Mouse (Mus musculus) forebrain, embryonic 13.5 days (tissue): ENCODE measurements at regions not wholly inside any gene's neighbourhood (a gene's known extent, or its start where the extent isn't known, plus 50 kb on each side); places are given as distances from the start of the nearest gene placed in this dataset.

ENCODE experiments used
- ATAC-seq: fragments of 200-750 bp; cut with Nextera tagmentation; 2 replicates; pipeline ENCODE4 v1.8.0; 2017
- H3K27ac ChIP-seq: fragments of 300-500 bp; sonication (generic); 2 replicates; pipeline ENCODE4 v1.5.1; 2015; ENCODE audit warnings: inconsistent platforms, mild to moderate bottlenecking, moderate library complexity
- H3K27me3 ChIP-seq: fragments of 300-500 bp; sonication (generic); 2 replicates; pipeline ENCODE4 v1.6.1; 2015; ENCODE audit warnings: mild to moderate bottlenecking, inconsistent platforms
- H3K36me3 ChIP-seq: fragments of 300-500 bp; sonication (generic); 2 replicates; pipeline ENCODE4 v1.6.1; 2015; ENCODE audit warnings: mild to moderate bottlenecking, inconsistent platforms; ENCODE audit not compliant: poor library complexity, severe bottlenecking
- H3K4me1 ChIP-seq: fragments of 300-500 bp; sonication (generic); 2 replicates; pipeline ENCODE4 v1.6.1; 2015; ENCODE audit warnings: inconsistent platforms
- H3K4me2 ChIP-seq: fragments of 300-500 bp; sonication (generic); 2 replicates; pipeline ENCODE4 v1.6.1; 2015; ENCODE audit warnings: inconsistent platforms, mild to moderate bottlenecking, moderate library complexity
- H3K4me3 ChIP-seq: fragments of 300-500 bp; sonication (generic); 2 replicates; pipeline ENCODE4 v1.5.1; 2015; ENCODE audit warnings: mild to moderate bottlenecking, inconsistent platforms
- H3K9ac ChIP-seq: fragments of 300-500 bp; sonication (generic); 2 replicates; pipeline ENCODE4 v1.6.1; 2015; ENCODE audit warnings: mild to moderate bottlenecking, inconsistent platforms
- H3K9me3 ChIP-seq: fragments of 300-500 bp; sonication (generic); replicated peaks from 2 replicates; pipeline ENCODE4 v1.6.1; 2016; ENCODE audit warnings: inconsistent platforms
- WGBS: fragments of 180-500 bp; shearing (Covaris S2); methylation state at CpG from one replicate; pipeline ENCODE4 v1.1.7; 2015; 5-methylcytosine and 5-hydroxymethylcytosine counted together

DNA sequence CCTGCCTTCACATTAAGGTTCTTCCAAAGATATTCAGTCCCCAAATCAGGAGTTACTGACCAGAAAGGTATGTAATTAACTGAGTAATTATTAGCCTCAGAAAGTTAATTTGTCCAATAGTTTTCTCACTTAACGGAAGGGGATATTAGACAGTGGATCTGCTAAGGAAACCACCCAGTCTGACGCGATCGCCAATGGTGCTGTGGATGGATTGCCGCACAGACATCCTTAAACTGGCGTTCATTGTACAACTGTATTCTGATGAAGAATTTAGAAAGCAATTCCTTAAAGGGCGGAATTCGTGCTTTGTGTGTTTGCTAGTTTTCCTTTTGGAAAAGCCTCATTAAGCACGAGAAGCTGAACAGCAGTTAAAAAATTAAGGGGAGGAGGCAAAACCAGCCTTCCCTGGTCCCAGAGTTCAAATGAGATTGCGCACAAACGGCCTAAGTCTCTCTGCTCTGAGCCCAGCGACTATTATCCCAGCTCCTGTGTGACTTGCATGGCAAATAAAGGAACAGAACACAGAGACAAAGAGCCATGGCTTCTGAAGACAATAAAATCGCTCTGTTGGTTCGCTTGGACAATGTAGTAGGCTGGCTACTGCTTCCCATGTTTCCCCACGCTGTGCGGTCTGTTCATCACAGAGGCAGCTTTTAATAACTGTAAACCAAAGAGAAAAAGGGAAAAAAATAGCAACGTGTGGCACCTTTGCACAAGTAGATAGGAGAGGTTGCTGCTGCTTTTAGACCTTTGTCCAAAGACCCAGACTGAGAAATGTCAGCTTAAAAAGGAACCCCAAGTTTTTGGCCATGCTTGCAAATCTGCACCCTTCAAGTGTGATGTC is 83.1 kb downstream of the S1pr1 start:
- ATAC-seq, result peak; percentile 84
- Histone ChIP-seq H3K27ac (peak overlapping the region; percentile 37), H3K4me3 (peak overlapping the region; percentile 12; the same call in 1 of the 2 replicates), H3K4me1 (peaks cover 15% of the 10 kb centered on the region), H3K4me2 (peak overlapping the region; percentile 36), H3K9ac (0 out of 2 replicates have a peak overlapping the region, but pooled peaks have one; percentile 2), H3K36me3 (no peaks in the 10 kb centered on the region), H3K27me3 (peaks cover 4% of the 10 kb centered on the region), H3K9me3 (no peaks in the 10 kb centered on the region)
- WGBS, result 21% methylated on average over 17 of the region's 17 CpGs

DNA sequence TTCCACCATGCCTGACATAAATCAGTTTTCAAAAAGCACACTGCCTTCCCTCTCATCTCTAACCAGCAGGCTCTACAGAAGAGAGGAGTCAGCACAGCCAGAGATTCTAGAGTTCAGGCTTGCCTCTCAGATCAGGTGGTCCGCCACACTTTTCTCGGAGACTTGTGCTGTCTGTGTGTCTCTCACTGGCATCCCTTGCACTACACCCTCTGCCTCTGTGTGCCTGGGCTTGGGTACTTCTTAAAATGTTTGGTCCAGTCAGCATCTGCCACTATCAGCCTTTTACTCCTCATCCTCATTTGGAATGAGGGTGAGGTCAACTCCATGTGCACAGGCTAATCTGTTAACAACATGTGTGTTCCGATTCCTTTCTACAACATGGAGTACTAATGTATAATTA is 92.0 kb downstream of the S1pr1 start:
- no peaks in the 10 kb centered on the region for H3K36me3 ChIP-seq
- H3K4me3 ChIP-seq, result no peak overlapping the region
- H3K4me2 ChIP-seq, result no peak overlapping the region
- H3K9ac ChIP-seq, result no peak overlapping the region
- H3K27me3 ChIP-seq, result peaks cover 11% of the 10 kb centered on the region
- WGBS, result 94% methylated on average over 3 of the region's 3 CpGs
- H3K4me1 ChIP-seq, result peaks cover 10% of the 10 kb centered on the region; the same call in 1 of the 2 replicates
- H3K9me3 ChIP-seq, result no peaks in the 10 kb centered on the region
- ATAC-seq, result no peak
- no peak overlapping the region for H3K27ac ChIP-seq

- H3K4me2 ChIP-seq, result no peak overlapping the region
- H3K9ac ChIP-seq, result no peak overlapping the region
- no peak for ATAC-seq
- H3K9me3 ChIP-seq, result no peaks in the 10 kb centered on the region
- 85% methylated on average over 2 of the region's 2 CpGs for WGBS
- no peak overlapping the region for H3K27ac ChIP-seq
- H3K4me3 ChIP-seq, result no peak overlapping the region
- peaks cover 11% of the 10 kb centered on the region for H3K27me3 ChIP-seq
- H3K4me1 ChIP-seq, result peaks cover 10% of the 10 kb centered on the region; the same call in 1 of the 2 replicates
- H3K36me3 ChIP-seq, result no peaks in the 10 kb centered on the region
These were observed 92.6 kb downstream of the S1pr1 start for GRCm38 (mm10) chr3:115622300-115622699.

DNA sequence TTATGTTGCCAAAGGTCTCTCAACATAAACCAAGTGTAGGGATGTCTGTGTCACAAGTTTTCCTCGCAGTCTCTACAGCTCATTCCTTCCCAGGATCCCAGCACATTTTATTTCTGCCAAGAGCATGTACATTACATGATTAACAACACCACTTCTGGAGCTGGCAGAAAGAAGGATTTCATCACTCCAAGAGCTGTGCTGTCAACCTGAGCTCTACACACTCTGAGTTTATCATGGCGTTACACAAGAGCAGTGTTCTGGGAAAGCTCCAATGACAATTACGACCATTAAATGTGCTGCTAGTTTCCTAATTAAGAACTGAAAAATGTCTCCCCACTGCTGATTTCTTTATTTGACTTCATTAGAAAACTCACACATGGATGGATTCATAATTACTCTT is 94.9 kb downstream of the S1pr1 start:
- Histone ChIP-seq H3K4me3 (no peak overlapping the region), H3K4me1 (peaks cover 10% of the 10 kb centered on the region; the same call in 1 of the 2 replicates), H3K27me3 (no peaks in the 10 kb centered on the region), H3K36me3 (no peaks in the 10 kb centered on the region), H3K4me2 (no peak overlapping the region), H3K9me3 (no peaks in the 10 kb centered on the region), H3K9ac (no peak overlapping the region), H3K27ac (no peak overlapping the region)
- WGBS, result 82% methylated on average over 3 of the region's 3 CpGs
- no peak for ATAC-seq

DNA sequence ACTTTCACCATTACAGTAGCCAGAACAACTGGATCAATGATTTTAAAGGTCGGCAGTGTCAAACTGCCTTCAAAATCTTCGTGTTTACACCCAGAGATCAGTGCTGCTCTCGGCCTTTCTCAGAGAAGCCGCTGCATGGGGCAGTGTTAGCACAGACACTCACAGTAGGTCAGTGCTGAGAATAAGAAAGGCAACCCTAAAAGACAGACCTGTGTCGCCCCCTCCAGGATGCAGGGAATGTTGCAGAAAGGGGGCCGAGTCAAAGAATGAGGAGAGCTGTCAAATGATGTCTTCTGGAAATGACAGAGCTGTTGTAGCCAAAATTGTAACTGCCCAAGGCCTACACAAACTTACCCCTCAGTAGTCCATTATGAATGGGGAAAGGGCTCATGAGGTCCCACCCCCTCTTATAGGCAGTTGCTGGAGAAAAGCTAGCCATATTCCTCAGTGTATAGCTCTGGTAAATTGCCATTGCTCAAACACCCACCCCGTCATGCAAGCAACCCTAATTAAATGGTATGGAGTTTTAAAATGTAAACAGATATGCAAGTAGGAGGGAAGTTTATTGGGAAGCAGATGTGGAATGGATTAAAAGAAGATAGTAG is 98.8 kb downstream of the S1pr1 start:
- 26% methylated on average over 7 of the region's 7 CpGs for WGBS
- Histone ChIP-seq H3K4me3 (no peak overlapping the region), H3K27me3 (no peaks in the 10 kb centered on the region), H3K4me1 (no peaks in the 10 kb centered on the region), H3K9me3 (no peaks in the 10 kb centered on the region), H3K27ac (no peak overlapping the region), H3K36me3 (no peaks in the 10 kb centered on the region), H3K4me2 (no peak overlapping the region), H3K9ac (no peak overlapping the region)
- ATAC-seq, result peak; percentile 72

DNA sequence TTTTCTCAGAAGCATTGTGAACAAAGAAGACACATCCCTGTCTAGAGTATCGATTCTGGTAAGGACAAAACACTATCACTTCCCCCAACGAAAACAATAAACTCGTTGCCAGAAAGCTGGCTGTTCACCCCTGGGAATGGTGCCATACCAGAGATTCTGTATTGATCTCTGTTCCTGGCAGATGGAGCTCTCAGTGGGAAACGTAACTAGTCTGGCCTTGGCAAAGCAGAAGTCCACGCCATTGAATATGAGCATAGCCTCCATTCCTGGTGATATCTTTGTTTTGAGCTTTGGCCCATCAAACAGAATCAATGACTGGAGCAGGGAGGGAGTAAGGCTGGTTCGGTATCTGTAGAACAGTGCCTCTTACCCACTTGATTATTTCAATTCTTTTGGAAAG is 102.0 kb downstream of the S1pr1 start:
- ATAC-seq, result no peak
- Histone ChIP-seq H3K4me1 (no peaks in the 10 kb centered on the region), H3K9ac (no peak overlapping the region), H3K27me3 (no peaks in the 10 kb centered on the region), H3K4me3 (no peak overlapping the region), H3K36me3 (no peaks in the 10 kb centered on the region), H3K4me2 (no peak overlapping the region), H3K9me3 (no peaks in the 10 kb centered on the region), H3K27ac (no peak overlapping the region)
- 82% methylated on average over 6 of the region's 6 CpGs for WGBS

DNA sequence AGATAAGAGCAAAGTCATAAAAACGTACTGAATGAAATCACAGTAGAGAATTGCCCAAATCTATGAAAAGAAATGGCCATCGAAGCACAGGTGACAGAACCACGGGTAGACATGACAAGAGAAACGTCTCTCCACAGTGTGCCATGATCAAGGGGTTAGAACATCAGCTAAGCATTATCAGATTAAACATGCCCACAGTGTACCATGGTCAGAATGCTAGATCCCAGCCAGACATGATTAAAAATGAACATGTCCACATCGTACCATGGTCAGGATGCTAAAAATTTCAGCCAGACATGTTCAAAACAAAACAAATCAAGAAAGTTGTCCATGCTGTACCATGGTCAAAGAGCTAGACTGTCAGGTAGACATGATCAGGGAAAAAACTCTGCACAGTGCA is 106.8 kb downstream of the S1pr1 start:
- no peak overlapping the region for H3K9ac ChIP-seq
- no peaks in the 10 kb centered on the region for H3K4me1 ChIP-seq
- no peak overlapping the region for H3K4me2 ChIP-seq
- no peak overlapping the region for H3K27ac ChIP-seq
- H3K9me3 ChIP-seq, result no peaks in the 10 kb centered on the region
- H3K27me3 ChIP-seq, result no peaks in the 10 kb centered on the region
- 90% methylated on average over 5 of the region's 5 CpGs for WGBS
- H3K36me3 ChIP-seq, result no peaks in the 10 kb centered on the region
- no peak overlapping the region for H3K4me3 ChIP-seq
- ATAC-seq, result no peak

DNA sequence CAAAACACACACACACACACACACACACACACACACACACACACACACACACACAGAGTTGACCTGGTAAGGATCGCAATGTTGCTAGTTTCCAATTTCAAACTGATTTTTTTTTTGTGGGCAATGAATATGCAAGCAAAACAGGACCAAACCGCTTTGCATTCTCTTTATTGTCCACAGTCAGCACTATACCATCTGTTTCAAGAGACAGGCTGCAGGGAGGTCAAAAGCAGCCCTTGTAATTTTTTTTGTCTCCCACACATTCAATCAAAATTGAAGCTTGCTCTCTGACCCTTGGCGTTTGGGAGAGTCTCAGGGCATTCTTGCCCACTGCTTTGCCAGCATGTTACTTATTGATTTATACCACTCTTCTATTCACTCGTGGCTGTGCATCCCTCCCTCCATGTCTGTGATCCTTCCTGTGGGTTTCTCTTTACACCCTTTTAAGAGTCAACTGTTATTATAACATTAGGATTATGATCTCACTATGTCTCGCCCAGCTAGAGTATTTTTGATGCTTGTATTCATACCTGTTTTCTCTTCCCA is 110.1 kb downstream of the S1pr1 start:
- Histone ChIP-seq H3K36me3 (no peaks in the 10 kb centered on the region), H3K4me3 (no peak overlapping the region), H3K27ac (no peak overlapping the region), H3K9me3 (no peaks in the 10 kb centered on the region), H3K4me1 (no peaks in the 10 kb centered on the region), H3K27me3 (no peaks in the 10 kb centered on the region), H3K9ac (no peak overlapping the region), H3K4me2 (no peak overlapping the region)
- WGBS, result 66% methylated on average over 5 of the region's 5 CpGs
- ATAC-seq, result 0 out of 2 replicates have a peak, but pooled peaks have one; percentile 13

DNA sequence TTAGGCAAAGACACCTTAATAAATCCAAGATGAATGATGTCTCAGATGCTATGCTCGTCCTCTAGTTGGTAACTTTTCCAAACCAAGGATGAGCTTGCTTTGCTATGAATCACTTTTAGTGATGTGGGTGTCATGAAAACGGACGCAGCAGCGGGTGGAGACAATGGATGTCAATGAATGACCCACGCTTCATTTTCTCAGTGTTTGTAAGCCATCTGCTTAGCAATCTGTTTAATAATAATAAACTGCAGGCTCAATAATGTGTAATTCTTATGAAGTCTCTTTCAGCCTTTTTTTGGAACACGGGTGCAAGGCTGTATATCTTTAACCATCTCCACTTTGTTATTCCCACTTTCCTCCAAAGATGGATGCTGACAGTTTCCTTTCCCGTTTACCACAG is 110.6 kb downstream of the S1pr1 start:
- H3K4me2 ChIP-seq, result no peak overlapping the region
- 80% methylated on average over 7 of the region's 7 CpGs for WGBS
- no peak overlapping the region for H3K9ac ChIP-seq
- no peaks in the 10 kb centered on the region for H3K9me3 ChIP-seq
- H3K36me3 ChIP-seq, result no peaks in the 10 kb centered on the region
- H3K27ac ChIP-seq, result no peak overlapping the region
- H3K4me3 ChIP-seq, result no peak overlapping the region
- H3K4me1 ChIP-seq, result no peaks in the 10 kb centered on the region
- no peaks in the 10 kb centered on the region for H3K27me3 ChIP-seq
- ATAC-seq, result no peak; the same call in 1 of the 2 replicates

- Histone ChIP-seq H3K9me3 (no peaks in the 10 kb centered on the region), H3K9ac (no peak overlapping the region), H3K36me3 (no peaks in the 10 kb centered on the region), H3K4me3 (no peak overlapping the region), H3K27me3 (no peaks in the 10 kb centered on the region), H3K4me1 (no peaks in the 10 kb centered on the region), H3K27ac (no peak overlapping the region), H3K4me2 (no peak overlapping the region)
- 79% methylated on average over 3 of the region's 3 CpGs for WGBS
- peak; percentile 59; the same call in 1 of the 2 replicates for ATAC-seq
These were observed 111.1 kb downstream of the S1pr1 start for GRCm38 (mm10) chr3:115603803-115604202.

GRCm38 (mm10) chr3:115599281-115599680 is 115.6 kb downstream of the S1pr1 start:
- no peak overlapping the region for H3K4me2 ChIP-seq
- ATAC-seq, result no peak
- H3K4me1 ChIP-seq, result no peaks in the 10 kb centered on the region
- no peaks in the 10 kb centered on the region for H3K9me3 ChIP-seq
- 95% methylated on average over 2 of the region's 2 CpGs for WGBS
- H3K4me3 ChIP-seq, result no peak overlapping the region
- no peak overlapping the region for H3K9ac ChIP-seq
- no peaks in the 10 kb centered on the region for H3K36me3 ChIP-seq
- H3K27ac ChIP-seq, result no peak overlapping the region
- no peaks in the 10 kb centered on the region for H3K27me3 ChIP-seq

- no peaks in the 10 kb centered on the region for H3K4me1 ChIP-seq
- H3K4me2 ChIP-seq, result no peak overlapping the region
- 41% methylated on average over 6 of the region's 6 CpGs for WGBS
- ATAC-seq, result peak; percentile 51; the same call in 1 of the 2 replicates
- H3K9me3 ChIP-seq, result no peaks in the 10 kb centered on the region
- no peak overlapping the region for H3K4me3 ChIP-seq
- H3K36me3 ChIP-seq, result no peaks in the 10 kb centered on the region
- H3K27me3 ChIP-seq, result no peaks in the 10 kb centered on the region
- H3K9ac ChIP-seq, result no peak overlapping the region
- H3K27ac ChIP-seq, result no peak overlapping the region
These were observed 118.3 kb downstream of the S1pr1 start for GRCm38 (mm10) chr3:115596523-115596922.
